Mouse (Mus musculus) liver, embryonic 15.5 days (tissue): ENCODE measurements around the gene Tfap2d. TPM values are rescaled to one million over a fixed set of nuclear protein-coding genes. Genes with fewer than 3 reads are reported as not detected.

ENCODE experiments used
- ATAC-seq: fragments of 200-750 bp; cut with Nextera tagmentation; 2 replicates; pipeline ENCODE4 v1.8.0; 2017; ENCODE audit warnings: moderate number of reproducible peaks, mild to moderate bottlenecking, moderate library complexity; ENCODE audit not compliant: insufficient read depth
- H3K27ac ChIP-seq: fragments of 300-500 bp; sonication (generic); replicated peaks from 2 replicates; pipeline ENCODE4 v1.5.1; 2015; ENCODE audit warnings: mild to moderate bottlenecking, inconsistent platforms
- H3K27me3 ChIP-seq: fragments of 300-500 bp; sonication (generic); 2 replicates; pipeline ENCODE4 v1.6.1; 2015; ENCODE audit warnings: mild to moderate bottlenecking, inconsistent platforms
- H3K36me3 ChIP-seq: fragments of 300-500 bp; sonication (generic); replicated peaks from 2 replicates; pipeline ENCODE4 v1.6.1; 2015; ENCODE audit warnings: moderate library complexity, mild to moderate bottlenecking, inconsistent platforms
- H3K4me1 ChIP-seq: fragments of 300-500 bp; sonication (generic); replicated peaks from 2 replicates; pipeline ENCODE4 v1.6.1; 2015; ENCODE audit warnings: inconsistent platforms
- H3K4me2 ChIP-seq: fragments of 300-500 bp; sonication (generic); 2 replicates; pipeline ENCODE4 v1.6.1; 2015; ENCODE audit warnings: moderate library complexity, mild to moderate bottlenecking, inconsistent platforms
- H3K4me3 ChIP-seq: fragments of 300-500 bp; sonication (generic); replicated peaks from 2 replicates; pipeline ENCODE4 v1.5.1; 2015; ENCODE audit warnings: mild to moderate bottlenecking, inconsistent platforms
- H3K9ac ChIP-seq: fragments of 300-500 bp; sonication (generic); 2 replicates; pipeline ENCODE4 v1.6.1; 2015; ENCODE audit warnings: moderate library complexity, mild to moderate bottlenecking, inconsistent platforms
- H3K9me3 ChIP-seq: fragments of 300-500 bp; sonication (generic); replicated peaks from 2 replicates; pipeline ENCODE4 v1.6.1; 2016; ENCODE audit warnings: inconsistent platforms
- WGBS: fragments of 180-500 bp; shearing (Covaris S2); methylation state at CpG from one replicate; pipeline ENCODE4 v1.1.7; 2015; ENCODE audit warnings: mixed read lengths; ENCODE audit not compliant: insufficient replicate concordance; 5-methylcytosine and 5-hydroxymethylcytosine counted together
- polyA plus RNA-seq: library from polyadenylated mRNA; unstranded; fragments of >200 nt; fragmentation: Nextera tagmentation; extraction: Ambion mirVana; gene quantifications from 2 replicates; pipeline ENCODE4 v1.2.1, GENCODE M21; 2015

The Tfap2d gene
- polyA plus RNA-seq, 1 experiment from 2014 or later, result not detected

DNA sequence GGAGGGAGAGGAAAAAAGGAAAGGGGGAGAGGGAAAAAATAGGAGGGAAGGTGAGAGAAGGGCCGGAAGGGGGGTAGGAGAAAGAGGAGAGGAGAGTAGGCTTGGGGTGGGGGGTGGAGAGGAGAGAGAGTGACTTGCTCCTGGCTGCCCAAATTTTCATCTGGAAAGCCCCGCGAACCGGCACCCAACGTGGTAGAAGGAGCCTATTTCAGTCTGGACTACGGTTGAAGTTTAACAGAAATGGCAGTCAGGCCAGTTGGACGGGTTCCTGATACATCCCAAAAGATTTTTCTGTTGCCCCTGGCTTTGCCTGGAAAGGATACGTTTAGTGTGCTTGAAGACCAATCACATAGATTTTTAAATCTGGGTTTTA lies 108.2 kb downstream of the Tfap2d start:
- H3K9me3 ChIP-seq, result no peaks in the 10 kb centered on the region
- H3K4me3 ChIP-seq, result no peak overlapping the region
- H3K4me2 ChIP-seq, result no peak overlapping the region
- peaks cover 85% of the 10 kb centered on the region for H3K27me3 ChIP-seq
- H3K36me3 ChIP-seq, result no peaks in the 10 kb centered on the region
- no peak overlapping the region for H3K27ac ChIP-seq
- no peak for ATAC-seq
- no peaks in the 10 kb centered on the region for H3K4me1 ChIP-seq
- WGBS, result 2% methylated on average over 8 of the region's 8 CpGs
- no peak overlapping the region for H3K9ac ChIP-seq

DNA sequence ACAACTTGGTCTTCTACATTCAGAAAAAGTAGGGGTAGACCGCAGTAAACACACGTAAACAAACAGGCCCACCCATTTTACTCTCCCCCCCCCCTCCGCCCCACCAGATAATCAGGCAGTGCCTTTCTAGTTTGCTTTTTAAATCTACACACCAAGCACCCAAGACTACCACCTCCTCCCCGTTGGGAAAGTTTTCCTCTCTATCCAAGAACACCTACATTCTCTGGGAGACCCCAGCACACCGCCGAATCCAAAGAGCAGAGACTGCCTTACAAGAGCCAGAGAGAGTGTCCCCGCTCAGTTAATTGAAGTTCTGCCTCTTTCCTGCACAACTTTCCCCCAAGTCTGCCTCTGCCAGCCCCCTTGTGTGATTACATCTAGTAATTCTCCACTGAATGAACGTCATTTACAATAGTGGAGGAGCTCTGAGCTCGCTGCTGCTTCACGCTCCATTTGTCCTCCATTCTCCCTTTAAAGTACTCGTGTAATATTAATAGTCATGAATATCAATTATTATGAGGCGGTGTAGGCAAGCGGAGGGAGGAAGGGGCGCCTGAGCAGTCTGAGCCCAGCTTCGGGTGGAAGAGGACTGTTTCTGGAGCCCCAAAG lies 108.8 kb downstream of the Tfap2d start:
- H3K27me3 ChIP-seq, result peaks cover 89% of the 10 kb centered on the region
- no peak overlapping the region for H3K9ac ChIP-seq
- no peak overlapping the region for H3K4me3 ChIP-seq
- H3K27ac ChIP-seq, result no peak overlapping the region
- no peaks in the 10 kb centered on the region for H3K4me1 ChIP-seq
- H3K36me3 ChIP-seq, result no peaks in the 10 kb centered on the region
- H3K9me3 ChIP-seq, result no peaks in the 10 kb centered on the region
- H3K4me2 ChIP-seq, result no peak overlapping the region
- WGBS, result 4% methylated on average over 15 of the region's 15 CpGs
- no peak for ATAC-seq

GRCm38 (mm10) chr1:19212691-19213090 lies 109.9 kb downstream of the Tfap2d start:
- Histone ChIP-seq H3K36me3 (no peaks in the 10 kb centered on the region), H3K4me2 (no peak overlapping the region), H3K27me3 (peaks cover 90% of the 10 kb centered on the region), H3K4me3 (no peak overlapping the region), H3K9ac (no peak overlapping the region), H3K4me1 (no peaks in the 10 kb centered on the region), H3K27ac (no peak overlapping the region), H3K9me3 (no peaks in the 10 kb centered on the region)
- WGBS, result 0% methylated on average over 4 of the region's 4 CpGs
- ATAC-seq, result no peak

DNA sequence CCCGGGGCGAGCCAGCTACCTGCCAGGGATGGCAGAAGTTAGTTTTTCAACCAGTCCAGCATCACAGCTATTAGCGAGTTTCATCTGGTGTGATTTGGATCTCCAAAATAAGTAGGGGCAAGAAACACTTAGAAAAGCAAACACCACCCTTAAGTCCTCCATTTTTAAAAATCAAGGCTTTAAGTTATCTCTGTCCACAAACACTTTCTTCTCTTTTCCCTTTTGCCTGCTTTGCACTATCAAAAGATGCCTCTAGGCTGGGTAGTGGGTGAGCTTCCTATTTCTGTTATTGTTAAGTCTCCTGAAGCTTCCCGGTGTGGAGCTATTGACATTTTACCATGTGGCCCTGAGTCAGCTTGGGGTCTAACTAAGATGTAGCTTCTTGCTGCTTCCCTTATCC lies 110.3 kb downstream of the Tfap2d start:
- H3K36me3 ChIP-seq, result no peaks in the 10 kb centered on the region
- ATAC-seq, result no peak
- no peak overlapping the region for H3K4me3 ChIP-seq
- no peak overlapping the region for H3K9ac ChIP-seq
- no peaks in the 10 kb centered on the region for H3K4me1 ChIP-seq
- H3K27me3 ChIP-seq, result peaks cover 94% of the 10 kb centered on the region
- H3K9me3 ChIP-seq, result no peaks in the 10 kb centered on the region
- no peak overlapping the region for H3K27ac ChIP-seq
- 1% methylated on average over 4 of the region's 4 CpGs for WGBS
- H3K4me2 ChIP-seq, result no peak overlapping the region

- H3K4me2 ChIP-seq, result no peak overlapping the region
- no peak overlapping the region for H3K9ac ChIP-seq
- no peaks in the 10 kb centered on the region for H3K4me1 ChIP-seq
- WGBS, result 3% methylated on average over 36 of the region's 36 CpGs
- H3K9me3 ChIP-seq, result no peaks in the 10 kb centered on the region
- H3K27me3 ChIP-seq, result peaks cover 93% of the 10 kb centered on the region
- no peak overlapping the region for H3K27ac ChIP-seq
- H3K36me3 ChIP-seq, result no peaks in the 10 kb centered on the region
- no peak overlapping the region for H3K4me3 ChIP-seq
- no peak for ATAC-seq
Measured at GRCm38 (mm10) chr1:19213851-19214395, 111.1 kb downstream of the Tfap2d start.

Other genes with a start within 250 kb of the Tfap2d start
- 0.05 and 0.08 TPM in 2 replicates for gene Tfap2b, start 105.9 kb downstream of the Tfap2d start, polyA plus RNA-seq